Mouse (Mus musculus): ENCODE data around the gene Sos1.

GRCm38 (mm10) chr17:80347234-80347633, 133.0 kb downstream of the Sos1 start:
- TF ChIP-seq POLR2A (IDR thresholded peaks at IDR 0.05; ENCODE audit: insufficient read depth, low read depth, low read length) (no peak), CTCF (IDR thresholded peaks at IDR 0.05) (no peak), EP300 (IDR thresholded peaks at IDR 0.05; ENCODE audit: insufficient read depth, low read depth, low read length) (no peak)
